Mouse (Mus musculus): ENCODE results near the gene Prpsap2.
"Not testable (repeated sequence)": the region's sequence is repeated elsewhere in the genome, so short reads cannot be mapped to it uniquely, and the experiment has no call there.

Gene Prpsap2

DNA sequence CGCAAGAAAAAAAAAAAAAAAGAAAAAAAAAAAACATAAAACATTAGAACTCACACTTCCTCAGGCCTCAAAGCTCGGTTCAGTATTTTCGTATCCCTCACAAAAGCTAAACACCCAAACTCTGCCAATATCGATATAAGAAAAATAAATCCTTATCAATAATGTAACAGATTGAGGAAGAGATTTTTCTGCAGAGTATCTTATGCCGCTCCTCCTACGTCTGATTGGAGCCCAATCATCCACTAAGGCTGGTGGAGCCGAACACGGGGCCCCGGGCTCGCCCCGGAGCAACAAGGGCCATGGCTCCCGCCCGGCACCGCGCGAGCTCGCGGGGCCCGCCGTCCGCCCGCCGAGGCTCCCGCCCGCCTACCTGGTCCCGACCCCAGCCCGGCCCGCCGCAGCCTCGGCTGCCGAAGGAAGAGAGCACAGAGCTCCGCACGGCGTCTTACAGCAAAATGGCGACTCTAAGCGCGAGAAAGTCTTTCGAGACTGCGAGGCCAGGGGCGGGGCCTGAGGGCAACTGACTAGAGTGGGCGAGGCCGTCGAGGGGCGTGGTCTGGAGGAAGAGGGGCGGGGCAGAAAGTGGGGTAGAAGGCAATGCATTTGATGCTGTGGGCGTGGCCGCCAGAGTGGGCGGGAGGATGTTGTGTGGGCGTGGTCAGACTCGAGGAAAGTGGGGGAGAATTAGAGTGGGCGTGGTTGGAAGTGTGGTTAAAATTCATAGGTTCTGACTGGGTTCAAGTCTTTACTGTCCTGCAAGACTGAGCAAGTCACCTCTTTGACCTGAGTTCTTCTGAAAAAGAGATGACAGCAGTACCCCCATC is at the start of gene Prpsap2:
TSS of gene Prpsap2 (minus strand) at position 505 of the 824 bp plus-strand sequence.
- peak; percentile 100 for DNase-seq

DNA sequence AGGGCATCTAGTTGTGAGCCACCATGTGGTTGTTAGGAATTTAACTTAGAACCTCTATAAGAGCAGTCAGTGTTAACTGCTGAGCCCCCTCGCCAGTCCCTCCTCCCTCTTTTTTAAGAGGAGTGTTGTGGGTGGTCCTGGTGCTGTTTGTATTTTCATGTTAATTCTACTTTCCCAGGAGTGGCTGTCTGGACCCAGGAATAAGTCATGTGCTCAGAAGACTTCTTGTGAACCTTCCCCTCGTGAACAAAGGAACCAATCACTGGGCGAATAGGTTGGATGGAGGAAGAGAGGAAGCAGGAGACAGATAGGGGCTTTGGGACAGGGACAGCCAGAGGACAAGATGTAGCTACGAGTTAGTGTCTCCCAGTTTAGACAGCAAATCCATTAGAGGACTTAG is 47.9 kb upstream of the Prpsap2 start:
- no peak for DNase-seq

DNA sequence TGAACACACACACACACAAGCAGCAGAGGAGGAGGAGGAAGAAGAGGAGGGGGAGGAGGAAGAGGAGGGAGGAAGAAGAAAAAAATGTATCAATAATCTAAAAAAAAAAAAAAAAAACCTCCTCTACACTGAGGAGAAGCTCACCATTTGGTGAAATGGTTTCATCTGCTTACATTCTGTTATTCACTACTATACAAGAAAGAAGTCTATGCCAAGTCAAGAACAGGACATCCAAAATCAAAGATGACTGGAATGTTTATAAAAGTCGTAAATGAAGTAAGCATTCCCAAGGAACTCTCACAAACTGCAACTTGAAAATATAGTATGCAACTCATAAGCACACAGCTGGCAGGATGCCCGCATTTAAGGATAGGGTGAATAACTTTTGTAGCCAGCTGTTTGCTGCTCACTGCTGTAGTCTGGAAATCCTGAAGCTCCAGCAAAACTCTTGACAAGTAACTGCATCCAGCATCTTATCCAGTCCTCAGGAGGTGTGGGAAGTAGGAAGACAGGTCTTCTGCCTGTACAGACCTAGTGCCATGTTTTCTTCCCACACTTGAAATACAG is 46.7 kb upstream of the Prpsap2 start:
- DNase-seq, result no peak

DNA sequence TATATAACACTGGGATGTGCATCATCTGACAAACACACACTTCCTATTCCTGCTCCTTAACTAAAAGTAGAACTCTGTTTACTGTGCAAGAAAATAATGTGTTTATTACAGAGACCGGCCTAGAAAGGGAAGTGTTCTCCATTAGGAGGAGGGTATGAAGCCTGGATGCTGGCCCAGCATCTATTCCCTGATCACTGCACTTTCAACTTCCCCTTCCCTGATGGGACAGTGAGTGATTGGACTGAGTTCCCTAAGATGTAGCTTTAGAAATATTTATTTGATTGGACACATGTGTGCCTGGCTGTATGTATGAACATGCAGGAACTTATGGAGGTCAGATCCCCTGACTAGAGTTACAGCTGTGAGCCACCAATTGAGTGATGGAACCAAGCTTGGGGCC is 31.6 kb upstream of the Prpsap2 start:
- DNase-seq, result no peak

DNA sequence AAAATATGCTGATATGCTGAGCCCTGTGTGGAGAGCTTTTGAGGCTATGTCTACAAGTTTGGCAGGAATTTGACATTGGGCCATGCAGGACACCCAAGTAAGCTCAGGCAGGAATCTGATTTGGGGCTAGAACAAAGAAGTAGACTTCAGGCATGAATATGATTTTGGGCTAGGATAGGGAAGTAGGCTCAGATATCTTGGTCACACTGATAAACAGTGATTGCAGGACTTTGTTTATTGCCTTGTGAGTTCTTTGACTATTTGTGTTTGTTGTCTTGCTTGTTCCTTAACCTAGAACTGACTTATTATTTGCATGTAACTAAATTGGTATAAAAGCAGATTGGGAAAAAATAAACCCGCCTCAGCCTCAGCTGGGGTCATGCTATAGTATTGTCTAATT is 26.7 kb upstream of the Prpsap2 start:
- no peak for DNase-seq

DNA sequence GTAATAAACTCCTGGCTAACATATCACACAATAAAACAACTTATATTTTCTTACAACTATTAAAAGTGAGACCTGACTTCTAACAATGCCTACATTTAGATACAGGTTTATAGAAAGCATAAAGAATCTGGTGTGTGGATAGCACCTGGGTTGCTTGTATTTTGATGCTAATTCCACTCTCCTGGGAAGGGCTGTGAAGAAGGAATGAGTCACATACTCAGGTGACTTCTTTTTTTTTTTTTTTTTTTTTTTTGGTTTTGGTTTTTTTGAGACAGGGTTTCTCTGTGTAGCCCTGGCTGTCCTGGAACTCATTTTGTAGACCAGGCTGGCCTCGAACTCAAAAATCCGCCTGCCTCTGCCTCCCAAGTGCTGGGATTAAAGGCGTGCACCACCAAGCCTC is 20.6 kb upstream of the Prpsap2 start:
- not testable (repeated sequence) for DNase-seq

DNA sequence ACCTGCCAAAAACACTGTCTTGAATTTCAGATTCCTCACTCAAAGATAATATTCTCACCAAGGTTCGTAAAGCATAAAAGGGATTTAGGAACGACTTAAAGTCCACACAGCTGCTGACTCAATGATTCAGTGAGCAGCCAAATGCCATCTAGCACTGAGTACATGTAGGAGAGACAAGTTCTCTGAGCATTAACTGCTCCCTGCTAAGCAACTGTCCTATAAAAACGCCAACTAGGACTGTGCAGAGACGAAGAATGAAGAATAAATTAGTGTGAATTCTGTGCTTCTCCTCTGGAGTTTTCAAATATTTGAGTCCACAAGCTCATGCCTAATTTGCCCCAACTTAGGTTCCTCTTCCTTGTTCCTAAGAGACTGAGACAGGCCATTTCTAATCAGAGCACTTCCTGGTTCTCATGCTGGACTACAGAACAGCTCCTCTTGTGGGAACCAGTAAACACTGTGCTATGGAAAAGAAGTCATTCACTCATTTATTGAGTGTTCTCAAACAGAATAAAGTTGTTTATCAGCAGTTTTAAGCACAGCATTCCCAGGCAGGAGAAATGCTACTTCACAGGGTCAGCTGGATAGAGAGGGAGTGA is 12.8 kb upstream of the Prpsap2 start:
- peak; percentile 22 for DNase-seq

DNA sequence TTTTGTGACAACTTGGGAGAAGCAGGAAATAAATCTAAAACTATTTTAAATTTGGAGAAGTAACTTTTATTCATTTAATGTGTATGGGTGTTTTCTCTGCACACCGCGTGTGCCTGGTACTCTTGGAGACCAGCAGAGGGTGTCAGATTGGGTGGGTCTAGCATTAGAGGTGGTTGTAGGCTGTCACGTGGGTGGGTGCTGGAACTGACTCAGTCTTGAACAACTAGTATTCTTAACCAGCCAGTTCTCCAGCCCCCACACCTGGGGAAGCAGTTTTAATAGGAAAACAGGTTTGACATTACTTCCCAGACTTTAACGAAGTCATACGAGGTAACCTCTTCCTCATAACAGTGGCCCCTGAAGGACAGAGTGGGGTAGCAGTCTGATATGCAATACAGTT is 1.4 kb downstream of the Prpsap2 start:
- peak; percentile 33 for DNase-seq

DNA sequence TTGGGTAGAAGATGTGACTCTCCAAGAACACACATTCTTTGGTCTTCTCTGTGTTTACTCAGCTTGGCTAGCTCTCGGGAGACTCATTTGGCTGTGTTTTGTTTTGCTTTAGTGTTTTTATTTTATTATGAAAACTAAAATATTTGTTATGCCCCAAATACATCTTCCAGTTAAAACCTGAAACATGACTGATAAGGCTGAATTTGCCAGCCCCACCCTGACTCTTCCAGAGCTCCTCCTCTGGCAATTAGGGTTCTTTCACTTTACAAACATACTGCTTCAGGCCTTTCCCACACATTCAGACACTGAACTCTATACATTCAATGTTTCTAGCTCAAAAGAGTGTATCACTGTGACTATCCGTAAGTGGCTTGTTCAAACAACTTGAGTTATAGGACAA is 4.7 kb downstream of the Prpsap2 start:
- DNase-seq, result no peak

DNA sequence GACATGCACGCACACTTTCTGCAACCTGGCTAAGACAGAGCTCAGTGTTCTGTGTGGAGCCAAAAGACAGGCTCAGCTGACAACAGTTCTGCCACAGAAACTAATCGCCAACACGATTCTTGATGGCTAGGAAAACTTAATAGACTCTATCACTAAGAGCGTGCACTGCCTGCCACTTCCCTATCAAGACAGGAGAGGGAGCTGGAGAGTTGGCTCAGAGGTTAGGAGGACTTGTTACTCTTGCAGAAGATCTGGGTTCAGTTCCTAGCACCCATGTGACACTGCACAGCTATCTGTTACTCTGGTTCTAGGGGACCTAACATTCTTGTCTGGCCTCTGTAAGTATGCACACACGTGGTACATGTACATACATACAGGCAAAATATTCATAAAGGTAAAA is 10.3 kb downstream of the Prpsap2 start:
- peak; percentile 38 for DNase-seq

DNA sequence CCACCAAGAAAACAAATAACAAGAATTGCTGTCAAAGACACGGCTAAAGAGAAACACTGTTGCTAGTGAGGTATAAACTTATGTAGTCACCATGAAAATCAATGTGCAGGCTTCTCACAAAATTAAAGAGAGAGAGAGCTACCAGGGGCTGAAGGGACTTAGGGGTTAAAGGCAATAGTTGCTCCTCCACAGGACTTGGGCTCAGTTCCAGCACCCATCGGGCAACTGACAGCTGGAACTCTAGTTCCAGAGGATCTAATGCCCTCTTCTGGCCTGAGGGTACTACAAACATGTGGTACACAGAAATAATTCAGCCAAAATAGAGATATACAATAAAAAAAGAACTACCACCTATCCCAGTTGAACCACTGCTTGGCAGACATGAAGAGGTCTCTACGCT is 14.7 kb downstream of the Prpsap2 start:
- DNase-seq, result no peak

DNA sequence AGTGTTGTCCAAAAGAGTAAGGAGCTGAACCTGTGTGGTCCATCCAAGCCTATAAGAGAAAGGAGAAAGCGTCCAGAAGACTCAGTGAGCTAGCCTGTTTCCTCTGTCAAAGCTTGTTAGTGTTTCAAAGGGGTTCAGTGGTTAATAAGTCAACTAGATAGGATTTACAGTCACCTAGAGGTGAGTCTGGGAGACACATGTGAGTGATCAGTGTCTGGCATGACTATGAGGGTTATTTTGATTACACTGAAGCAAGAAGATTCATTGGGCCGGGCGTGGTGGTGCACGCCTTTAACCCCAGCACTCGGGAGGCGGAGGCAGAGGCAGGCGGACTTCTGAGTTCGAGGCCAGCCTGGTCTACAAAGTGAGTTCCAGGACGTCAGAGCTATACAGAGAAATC is 16.1 kb downstream of the Prpsap2 start:
- no peak for DNase-seq

DNA sequence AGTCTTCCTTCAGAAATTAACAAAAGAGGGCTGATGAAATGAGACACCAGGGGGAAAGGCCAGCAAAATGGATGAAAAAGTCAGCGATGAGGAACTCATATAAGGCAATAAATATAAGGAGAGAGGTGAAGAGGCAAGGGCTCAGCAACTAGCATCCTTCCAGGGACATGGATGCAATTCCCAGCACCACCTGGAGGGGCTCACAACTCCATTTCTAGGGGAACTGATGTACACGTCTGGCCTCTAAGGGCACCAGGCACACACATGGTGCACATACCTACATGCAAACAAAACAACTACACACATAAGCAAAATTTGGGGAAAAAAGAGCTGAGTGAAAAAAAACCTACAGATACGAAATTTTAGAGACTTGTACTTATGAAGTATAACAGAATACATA is 17.4 kb downstream of the Prpsap2 start:
- DNase-seq, result no peak

DNA sequence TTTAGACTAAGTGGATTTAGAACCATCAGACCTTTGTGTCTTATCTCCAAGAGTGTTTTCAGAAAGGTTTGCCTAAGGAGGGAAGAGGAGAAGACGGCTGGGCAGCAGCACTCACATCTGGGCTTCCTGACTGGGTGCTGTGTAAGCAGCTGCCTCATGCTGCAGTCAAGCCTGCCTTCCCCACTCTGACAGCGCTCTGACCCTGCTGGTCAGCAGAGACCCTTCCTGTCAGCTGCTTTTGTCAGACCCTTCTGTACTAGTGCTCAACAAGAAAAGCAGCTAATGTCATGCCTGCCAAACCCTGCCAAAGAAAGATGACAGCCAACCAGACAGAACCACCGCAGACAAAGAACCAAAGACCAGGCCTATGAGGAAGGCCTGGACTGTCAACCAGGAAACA is 18.1 kb downstream of the Prpsap2 start:
- DNase-seq, result no peak

DNA sequence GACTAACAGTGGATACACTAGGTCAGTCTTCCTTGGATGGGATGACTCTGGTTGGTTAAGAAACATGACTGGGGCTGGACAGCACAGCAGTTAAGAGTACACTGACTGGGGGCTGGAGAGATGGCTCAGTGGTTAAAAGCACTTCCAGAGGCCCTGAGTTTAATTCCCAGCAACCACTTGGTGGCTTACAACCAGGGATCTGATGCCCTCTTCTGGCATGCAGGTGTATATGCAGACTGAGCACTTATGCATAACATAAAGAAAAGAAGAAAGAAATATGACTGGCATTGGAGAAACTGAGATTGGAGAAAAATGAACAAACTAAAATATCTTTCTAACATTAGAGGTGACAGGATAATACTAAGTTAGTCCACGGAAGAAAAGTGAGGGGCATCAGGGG is 21.4 kb downstream of the Prpsap2 start:
- no peak for DNase-seq

DNA sequence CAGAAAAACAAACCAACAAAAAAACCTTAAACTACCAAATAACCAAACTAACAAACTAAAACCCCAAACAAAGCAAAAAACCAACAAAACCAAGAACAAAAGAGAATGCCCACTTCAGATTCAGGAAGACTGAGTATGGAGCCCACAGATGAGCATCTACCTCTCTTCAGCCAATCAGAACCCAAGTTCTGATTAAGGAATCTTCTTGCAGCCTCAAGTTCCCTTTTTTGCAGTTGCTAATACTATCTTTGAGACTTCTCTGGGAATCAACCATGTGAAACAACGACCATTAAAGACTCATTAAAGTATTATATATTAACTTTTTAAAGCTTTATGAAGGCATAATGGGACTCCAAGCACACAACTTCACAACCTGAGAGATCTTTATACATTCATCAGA is 24.6 kb downstream of the Prpsap2 start:
- DNase-seq, result no peak

DNA sequence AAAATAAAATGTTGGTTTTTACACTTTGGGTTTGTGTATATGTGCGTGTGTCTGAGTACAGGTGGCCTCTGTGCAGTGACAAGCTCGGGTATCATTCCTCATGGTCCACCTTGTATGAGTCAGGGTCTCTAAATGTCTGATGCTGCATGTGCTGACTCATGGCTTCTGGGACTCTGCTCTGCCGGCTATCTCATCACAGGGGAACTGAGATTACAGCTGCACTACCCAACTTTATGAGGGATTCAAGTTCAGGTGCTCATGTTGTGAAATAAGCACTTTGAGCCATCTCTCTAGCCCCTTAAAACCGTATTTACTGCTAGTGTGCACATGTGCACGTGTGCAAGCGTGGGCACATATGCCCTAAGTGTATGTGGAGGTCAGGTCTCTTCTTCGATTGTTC is 29.2 kb downstream of the Prpsap2 start:
- no peak for DNase-seq

DNA sequence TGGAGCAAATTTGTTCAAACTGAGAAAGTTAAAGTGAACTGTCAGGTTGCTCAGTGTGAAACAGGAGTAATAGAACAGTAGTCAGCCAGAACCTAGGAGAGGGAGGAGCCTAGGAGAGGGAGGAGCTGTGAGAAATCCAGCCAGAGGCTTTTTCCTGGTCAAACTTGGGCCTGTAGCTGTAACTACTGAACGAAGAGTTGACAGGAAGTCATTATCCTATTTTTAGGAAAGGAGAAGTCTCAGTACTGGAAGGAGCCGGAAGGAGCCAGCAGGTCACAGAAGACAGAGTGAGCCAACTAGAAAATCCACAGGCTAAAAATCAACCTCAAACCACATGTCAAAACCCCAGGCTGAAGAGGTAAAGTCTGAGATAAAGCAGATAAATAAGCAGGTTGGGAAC is 33.9 kb downstream of the Prpsap2 start:
- DNase-seq, result peak; percentile 35

DNA sequence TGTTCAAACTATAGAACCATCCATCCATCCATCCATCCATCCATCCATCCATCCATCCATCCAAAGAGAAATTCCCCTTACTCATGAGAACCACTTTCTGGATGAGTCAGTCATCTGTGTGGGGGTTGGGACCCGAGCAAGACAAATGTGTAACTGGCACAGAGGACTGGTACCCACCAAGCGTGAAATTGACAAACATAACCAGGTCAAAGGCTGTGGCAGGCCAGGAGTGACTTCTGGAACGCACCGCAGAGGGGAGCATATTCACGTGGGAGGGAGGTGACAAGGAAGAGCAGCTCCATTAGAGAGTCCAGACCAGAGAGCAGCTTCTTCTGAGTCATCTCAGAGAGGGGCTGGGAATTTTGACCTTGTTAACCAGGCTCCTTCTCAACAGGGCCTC is 39.8 kb downstream of the Prpsap2 start:
- DNase-seq, result no peak

DNA sequence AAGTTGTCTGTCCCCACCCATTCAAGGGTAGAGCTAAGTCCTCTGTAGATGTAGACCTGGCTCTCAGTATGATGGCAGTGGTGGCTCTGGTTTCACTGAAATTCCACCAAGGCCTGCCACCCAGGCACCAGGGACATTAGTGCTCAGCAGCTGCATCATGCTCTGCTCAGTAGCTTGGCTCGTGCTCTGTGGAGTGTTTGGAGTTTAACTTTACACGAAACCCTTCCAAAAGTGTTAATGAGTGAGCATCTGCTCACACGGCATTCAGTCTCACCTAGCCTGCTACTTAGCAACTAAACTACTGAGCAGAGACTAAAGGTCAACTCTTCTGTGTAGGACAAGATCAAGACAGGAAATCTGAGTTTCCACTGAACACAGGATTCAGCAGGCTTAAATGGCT is 41.3 kb downstream of the Prpsap2 start, which contains the start of gene Slc5a10:
TSS of gene Slc5a10 (minus strand) at position 191 of the 400 bp plus-strand sequence.
- DNase-seq, result no peak

DNA sequence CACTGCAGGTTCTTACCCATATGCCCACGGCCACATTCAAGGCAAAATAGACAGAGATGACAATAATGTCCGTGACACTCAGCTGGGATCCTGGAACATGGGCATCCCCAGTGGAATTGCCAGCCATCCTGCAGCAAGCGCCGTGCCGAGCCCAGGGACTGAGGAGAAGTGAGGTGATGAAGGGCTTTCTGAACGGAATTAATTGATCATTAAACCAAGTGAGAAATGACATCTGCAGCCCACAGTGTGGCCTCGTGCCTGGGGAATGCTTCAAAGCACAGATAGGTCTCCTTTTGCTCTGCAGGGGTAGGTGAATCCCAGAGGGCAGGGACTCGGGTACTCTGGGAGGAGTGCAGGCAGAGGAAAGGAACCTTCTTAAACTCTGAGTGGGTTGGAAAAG is 42.1 kb downstream of the Prpsap2 start:
- no peak for DNase-seq

DNA sequence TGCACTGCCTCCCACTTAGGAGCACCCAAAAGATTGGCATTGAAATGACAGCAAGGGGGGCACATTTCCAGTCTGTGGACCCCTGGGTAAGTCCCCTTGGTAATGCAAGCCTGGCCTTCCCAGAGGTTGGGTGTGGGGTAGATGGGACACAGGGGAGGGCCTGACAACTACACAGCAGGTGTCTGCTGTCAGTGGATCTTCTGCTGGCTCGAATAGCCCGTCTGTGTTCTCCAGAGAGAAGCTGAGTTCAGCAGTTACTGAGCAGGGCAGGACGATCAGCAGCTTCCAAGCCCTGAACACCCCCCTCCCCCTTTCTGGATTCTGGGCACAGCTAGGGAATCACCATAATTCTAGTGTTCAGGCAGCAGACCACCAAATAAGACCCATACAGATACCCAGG is 42.5 kb downstream of the Prpsap2 start:
- DNase-seq, result no peak

DNA sequence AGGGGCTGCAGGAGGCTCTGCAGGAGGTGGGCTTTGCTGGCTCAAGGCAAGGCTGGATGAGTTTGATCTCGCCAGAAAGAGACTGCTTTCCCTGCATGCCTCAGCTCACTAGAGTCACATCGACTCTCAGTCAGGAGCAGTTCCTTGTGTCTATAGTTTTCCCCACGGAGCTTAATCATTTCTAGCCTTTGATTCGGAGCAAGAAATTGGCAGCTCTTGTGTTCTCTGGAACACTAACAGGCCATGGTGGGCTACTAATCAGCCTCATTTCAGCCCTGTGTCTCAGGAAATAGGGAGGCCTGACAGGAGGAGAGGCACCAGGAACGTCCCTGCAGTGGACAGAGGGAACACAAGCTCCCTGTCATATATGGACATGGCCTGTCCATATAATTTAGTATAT is 43.9 kb downstream of the Prpsap2 start:
- no peak for DNase-seq

DNA sequence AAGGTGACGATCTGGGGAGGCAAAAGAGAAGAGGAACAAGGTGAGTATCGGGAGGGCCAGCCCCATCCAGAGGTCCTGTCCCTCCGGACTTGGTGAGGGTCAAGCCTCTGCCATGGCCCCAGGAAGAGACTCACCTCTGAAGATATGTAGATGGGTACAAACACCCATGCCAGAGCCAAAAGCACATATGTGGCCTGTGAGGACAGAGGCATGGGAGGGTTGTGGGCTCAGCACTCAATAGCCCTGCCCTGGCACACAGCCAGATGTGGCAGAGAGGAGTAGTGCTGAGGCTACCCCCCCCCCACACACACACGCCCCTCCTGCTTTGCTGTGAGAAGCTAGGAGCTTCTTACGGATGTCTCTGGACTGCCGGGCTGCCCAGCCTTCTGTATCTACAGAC is 46.8 kb downstream of the Prpsap2 start:
- no peak for DNase-seq
